Mouse (Mus musculus) common myeloid progenitor, adult 5-6 weeks (primary cell): ENCODE results near the gene Doc2g. TPM values are rescaled to one million over a fixed set of nuclear protein-coding genes. Genes with fewer than 3 reads are reported as not detected.
"Not testable (repeated sequence)": the region's sequence is repeated elsewhere in the genome, so short reads cannot be mapped to it uniquely, and the experiment has no call there.

Experiments
- ATAC-seq: replicated peaks from 2 replicates; pipeline ENCODE4 v1.8.0; 2016; ENCODE audit warnings: low read depth, mild to moderate bottlenecking, moderate TSS enrichment, inconsistent platforms; ENCODE audit not compliant: poor library complexity, severe bottlenecking
- total RNA-seq: library from RNA; stranded (forward); fragments of 200-1000, 187-1606 nt; gene quantifications from 2 replicates; pipeline ENCODE4 v1.2.3, GENCODE M21; 2017

The Doc2g gene
- total RNA-seq, 1 experiment from 2014 or later: 0.41 TPM

DNA sequence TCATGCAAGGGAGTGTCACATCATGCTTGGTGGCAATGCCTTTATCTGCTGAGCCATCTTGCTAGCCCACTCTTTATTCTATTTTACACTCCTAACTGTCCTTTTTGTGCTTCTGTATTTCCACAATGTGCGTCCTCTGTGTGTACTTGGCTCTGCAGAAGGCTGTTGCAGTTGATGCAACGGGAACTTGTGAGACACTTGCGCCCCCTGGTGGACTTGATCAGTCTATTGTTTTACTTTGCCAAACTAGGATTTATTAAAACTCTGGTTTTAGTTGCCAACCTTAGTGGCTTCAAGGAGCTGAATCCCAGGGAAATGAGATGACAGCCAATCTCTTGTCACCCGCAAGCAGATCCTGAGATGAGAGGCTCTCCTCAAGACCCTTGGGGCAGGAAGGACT lies 44.7 kb downstream of the Doc2g start:
- peak; percentile 69 for ATAC-seq

DNA sequence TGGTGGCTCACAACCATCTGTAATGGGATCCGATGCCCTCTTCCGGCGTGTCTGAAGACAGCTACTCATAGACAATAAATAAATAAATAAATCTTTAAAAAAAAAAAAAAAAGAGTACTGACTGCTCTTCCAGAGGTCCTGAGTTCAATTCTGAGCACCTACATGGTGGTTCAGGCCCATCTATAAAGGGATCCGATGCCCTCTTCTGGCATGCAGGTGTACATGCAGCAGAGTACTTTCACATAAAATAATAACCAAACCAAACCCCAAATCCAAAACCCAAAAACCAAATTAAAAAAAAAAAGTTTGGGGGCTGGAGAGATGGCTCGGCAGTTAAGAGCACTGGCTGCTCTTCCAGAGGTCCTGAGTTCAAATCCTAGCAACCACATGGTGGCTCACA lies 46.0 kb downstream of the Doc2g start:
- not testable (repeated sequence) for ATAC-seq

- ATAC-seq: no peak
These were observed 47.9 kb downstream of the Doc2g start for GRCm38 (mm10) chr19:4051016-4051415.

DNA sequence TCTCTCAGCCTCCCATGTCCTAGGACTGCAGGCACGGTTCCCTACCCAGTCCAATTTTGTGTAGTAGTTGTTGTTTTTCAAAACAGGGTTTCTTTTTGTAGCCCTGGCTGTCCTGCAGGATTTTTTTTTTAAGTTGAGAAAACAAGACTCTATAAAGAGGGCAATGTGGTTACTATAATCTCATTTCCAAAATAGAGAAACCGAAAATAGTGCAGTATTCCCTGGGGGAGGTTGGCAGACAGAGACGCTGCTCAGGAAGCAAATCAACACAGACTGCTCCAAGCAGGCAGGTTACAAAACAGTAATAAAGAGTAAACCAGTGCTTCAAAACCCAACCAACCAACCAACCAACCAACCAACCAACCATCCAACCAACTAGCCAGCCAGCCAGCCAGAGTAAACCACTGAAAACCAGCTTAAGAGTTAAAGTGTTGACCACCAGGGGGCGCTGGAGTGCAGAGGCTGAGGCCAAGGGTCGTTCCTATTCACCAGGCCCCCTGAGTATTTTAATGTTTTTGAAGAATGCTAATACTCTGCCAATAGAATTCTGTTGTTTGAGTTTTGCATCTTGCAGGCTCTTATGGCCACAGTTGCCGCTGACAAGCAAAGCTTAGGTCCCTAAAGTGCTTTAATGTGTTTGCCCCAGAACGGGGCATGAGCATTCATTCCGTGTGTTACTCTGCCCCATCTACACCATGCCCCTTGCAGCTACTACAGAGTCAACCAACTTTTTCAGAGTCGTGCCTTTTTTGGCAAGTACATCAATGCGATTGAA lies 48.8 kb downstream of the Doc2g start:
- ATAC-seq: 0 out of 2 replicates have a peak, but pooled peaks have one; percentile 45

DNA sequence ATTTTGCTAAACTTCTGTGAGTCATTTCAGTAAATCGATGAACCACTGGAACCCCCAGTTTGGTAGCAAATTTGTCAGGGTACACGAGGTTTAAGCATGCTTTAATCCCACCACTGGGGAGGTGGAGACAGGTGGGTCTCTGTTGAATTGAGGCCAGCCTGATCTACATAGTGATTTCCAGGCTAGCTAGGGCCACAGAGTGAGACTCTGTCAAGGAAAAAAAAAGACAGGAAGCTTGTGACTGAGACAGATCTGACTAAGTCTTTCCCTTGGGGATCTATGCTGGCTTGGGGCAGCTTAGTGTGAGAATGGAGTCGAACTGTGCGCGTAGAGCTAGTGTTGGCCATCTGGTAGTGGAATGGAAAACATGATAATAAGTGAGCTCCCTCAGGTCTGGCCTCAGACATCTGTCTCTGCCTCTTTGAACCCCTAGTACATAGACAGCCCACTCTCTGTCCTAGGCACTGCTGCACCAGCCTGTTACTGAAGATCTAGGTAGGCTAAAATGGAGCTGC lies 49.5 kb downstream of the Doc2g start:
- no peak for ATAC-seq

DNA sequence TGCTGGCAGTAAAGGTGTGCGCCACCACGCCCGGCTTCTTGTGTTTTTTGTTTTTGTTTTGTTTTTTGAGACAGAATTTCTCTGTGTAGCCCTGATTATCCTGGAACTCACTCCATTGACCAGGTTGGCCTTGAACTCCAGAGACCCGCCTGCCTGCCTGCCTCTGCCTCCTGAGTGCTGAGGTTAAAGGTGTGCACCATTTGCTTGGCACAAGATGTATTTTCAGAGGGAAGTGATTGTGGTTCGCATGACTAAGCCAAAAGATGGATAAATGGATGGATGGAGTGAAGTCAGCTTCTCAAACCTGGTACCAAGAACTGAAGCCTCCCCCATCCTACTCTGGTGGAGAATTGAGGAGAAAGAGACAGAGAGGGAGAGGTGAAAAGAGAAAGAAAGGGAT lies 51.5 kb downstream of the Doc2g start:
- no peak for ATAC-seq

- no peak for ATAC-seq
These were observed 52.3 kb downstream of the Doc2g start for GRCm38 (mm10) chr19:4055216-4055946.

- ATAC-seq: no peak
These were observed 53.0 kb downstream of the Doc2g start for GRCm38 (mm10) chr19:4055947-4056693.

Other genes starting within 250 kb of the Doc2g start
- gene Kmt5b, start 235.9 kb upstream of the Doc2g start, total RNA-seq: 36.5 and 51.6 TPM in 2 replicates
- gene Chka, start 151.5 kb upstream of the Doc2g start, total RNA-seq: 30.9 and 46.5 TPM in 2 replicates
- 37.0 and 49.2 TPM in 2 replicates for gene Tcirg1, start 96.2 kb upstream of the Doc2g start, total RNA-seq
- gene Ndufs8, start 90.5 kb upstream of the Doc2g start, total RNA-seq: 79.4 and 83.5 TPM in 2 replicates
- 1.6 and 3.2 TPM in 2 replicates for gene Aldh3b1, start 73.5 kb upstream of the Doc2g start, total RNA-seq
- gene Unc93b1, start 68.1 kb upstream of the Doc2g start, total RNA-seq: 83.0 and 99.7 TPM in 2 replicates
- 0.41 TPM in 1 of 2 replicates, not detected in the other for gene Aldh3b3, start 44.7 kb upstream of the Doc2g start, total RNA-seq
- 0.59 TPM in 1 of 2 replicates, not detected in the other for gene Aldh3b2, start 31.0 kb upstream of the Doc2g start, total RNA-seq
- 2.1 and 5.4 TPM in 2 replicates for gene Acy3, start 16.7 kb upstream of the Doc2g start, total RNA-seq
- gene Tbx10, start 10.6 kb upstream of the Doc2g start, total RNA-seq: not detected in 2 replicates
- 7.9 and 22.1 TPM in 2 replicates for gene Nudt8, start 2.7 kb upstream of the Doc2g start, total RNA-seq
- 0.10 and 1.4 TPM in 2 replicates for gene Gm49405, start 2.7 kb upstream of the Doc2g start, total RNA-seq
- gene Ndufv1, start 9.5 kb downstream of the Doc2g start, total RNA-seq: 199 and 200 TPM in 2 replicates
- 82.5 and 95.6 TPM in 2 replicates for gene Gstp1, start 34.7 kb downstream of the Doc2g start, total RNA-seq
- gene Gstp2, start 42.7 kb downstream of the Doc2g start, total RNA-seq: 0.69 and 8.6 TPM in 2 replicates
- 8.7 and 10.7 TPM in 2 replicates for gene Gstp3, start 56.3 kb downstream of the Doc2g start, total RNA-seq
- gene Cabp2, start 78.3 kb downstream of the Doc2g start, total RNA-seq: not detected in 2 replicates
- 20.3 and 22.3 TPM in 2 replicates for gene Cdk2ap2, start 93.9 kb downstream of the Doc2g start, total RNA-seq
- gene Pitpnm1, start 96.7 kb downstream of the Doc2g start, total RNA-seq: 8.6 and 9.0 TPM in 2 replicates
- 20.6 and 55.9 TPM in 2 replicates for gene Aip, start 122.5 kb downstream of the Doc2g start, total RNA-seq
- not detected in 2 replicates for gene Gpr152, start 136.5 kb downstream of the Doc2g start, total RNA-seq
- not detected in 2 replicates for gene Cabp4, start 140.7 kb downstream of the Doc2g start, total RNA-seq
- gene Coro1b, start 145.3 kb downstream of the Doc2g start, total RNA-seq: 90.1 and 104 TPM in 2 replicates
- gene Ptprcap, start 150.3 kb downstream of the Doc2g start, total RNA-seq: 140 and 184 TPM in 2 replicates
- 15.9 and 16.4 TPM in 2 replicates for gene Rps6kb2, start 160.0 kb downstream of the Doc2g start, total RNA-seq
- gene Carns1, start 172.2 kb downstream of the Doc2g start, total RNA-seq: 3.4 and 3.5 TPM in 2 replicates
- gene Tbc1d10c, start 188.0 kb downstream of the Doc2g start, total RNA-seq: 25.8 and 34.7 TPM in 2 replicates
- 450 and 486 TPM in 2 replicates for gene Ppp1ca, start 188.8 kb downstream of the Doc2g start, total RNA-seq
- gene Rad9a, start 198.3 kb downstream of the Doc2g start, total RNA-seq: 10.7 and 20.5 TPM in 2 replicates
- gene Clcf1, start 210.9 kb downstream of the Doc2g start, total RNA-seq: 2.0 and 5.0 TPM in 2 replicates
- not detected in 2 replicates for gene AC109138.7, start 211.0 kb downstream of the Doc2g start, total RNA-seq
- gene Pold4, start 228.6 kb downstream of the Doc2g start, total RNA-seq: 64.3 and 74.0 TPM in 2 replicates